Mouse (Mus musculus) cerebellum, adult 2 months (tissue): ENCODE results near the gene Ssr1. TPM values are rescaled to one million over a fixed set of nuclear protein-coding genes. Genes with fewer than 3 reads are reported as not detected.

ENCODE experiments used
- DNase-seq, 2 experiments: peaks; one replicate each; pipeline ENCODE4 v3.0.0; 2021
- H3K27ac ChIP-seq: fragments of 200-500 bp; 2 replicates; pipeline ENCODE4 v1.5.1; 2012; ENCODE audit warnings: low read length, control low read depth, inconsistent platforms; ENCODE audit not compliant: insufficient read depth
- H3K27me3 ChIP-seq: fragments of 200-500 bp; 2 replicates; pipeline ENCODE4 v1.6.1; 2012; ENCODE audit warnings: inconsistent platforms, mild to moderate bottlenecking, low read length, moderate library complexity; ENCODE audit not compliant: control insufficient read depth, insufficient read depth
- H3K4me1 ChIP-seq: fragments of 200-500 bp; 2 replicates; pipeline ENCODE4 v1.6.1; 2011; ENCODE audit warnings: low read length; ENCODE audit not compliant: control insufficient read depth, insufficient read depth
- H3K4me3 ChIP-seq: fragments of 200-500 bp; replicated peaks from 2 replicates; pipeline ENCODE3; 2011; ENCODE audit warnings: mild to moderate bottlenecking, low read depth, low read length, control low read depth; ENCODE audit not compliant: insufficient read depth
- CTCF ChIP-seq: fragments of 200-500 bp; IDR thresholded peaks from 2 replicates; pipeline ENCODE4 v1.5.1; 2011; ENCODE audit warnings: low read depth, mild to moderate bottlenecking, control low read depth, low read length, moderate library complexity, borderline replicate concordance; ENCODE audit not compliant: insufficient read depth
- POLR2A ChIP-seq: fragments of 200-500 bp; IDR thresholded peaks from 2 replicates; pipeline ENCODE4 v1.6.1; 2011; ENCODE audit warnings: low read length, control low read depth, borderline replicate concordance; ENCODE audit not compliant: insufficient read depth
- WGBS: fragments of 180-500 bp; shearing (Covaris S2); methylation state at CpG from one replicate; pipeline ENCODE4 v1.1.7; 2018; 5-methylcytosine and 5-hydroxymethylcytosine counted together
- polyA plus RNA-seq: library from polyadenylated mRNA; depleted of rRNA; stranded (reverse); fragments of >200 nt; gene quantifications from 2 replicates; pipeline ENCODE4 v1.2.3, GENCODE M21; 2012

Gene Ssr1
- polyA plus RNA-seq, 1 experiment, result 29.7 TPM

GRCm38 (mm10) chr13:38018791-38019190 is 24.8 kb upstream of the Ssr1 start:
- H3K4me1 ChIP-seq, result no peaks in the 10 kb centered on the region
- H3K27ac ChIP-seq, result no peak overlapping the region
- no peaks in the 10 kb centered on the region for H3K27me3 ChIP-seq
- no peak for DNase-seq
- H3K4me3 ChIP-seq, result no peak overlapping the region
- TF ChIP-seq POLR2A, result no peak
- TF ChIP-seq CTCF, result no peak
- 74% methylated on average over 3 of the region's 3 CpGs for WGBS

- H3K4me1 ChIP-seq, result no peaks in the 10 kb centered on the region
- WGBS, result 89% methylated on average over 4 of the region's 4 CpGs
- TF ChIP-seq POLR2A (no peak), CTCF (no peak)
Observed at GRCm38 (mm10) chr13:38015591-38015990, 21.6 kb upstream of the Ssr1 start.

GRCm38 (mm10) chr13:38012436-38012835 is 18.4 kb upstream of the Ssr1 start:
- 85% methylated on average over 5 of the region's 5 CpGs for WGBS
- no peak overlapping the region for H3K4me3 ChIP-seq
- H3K4me1 ChIP-seq, result no peaks in the 10 kb centered on the region
- TF ChIP-seq CTCF (no peak), POLR2A (no peak)
- H3K27ac ChIP-seq, result no peak overlapping the region
- no peaks in the 10 kb centered on the region for H3K27me3 ChIP-seq
- DNase-seq, result no peak

More at GRCm38 (mm10) chr13:38015591-38015990, 21.6 kb upstream of the Ssr1 start:
- Histone ChIP-seq H3K27me3 (no peaks in the 10 kb centered on the region), H3K4me3 (no peak overlapping the region), H3K27ac (no peak overlapping the region)
- DNase-seq, result no peak

GRCm38 (mm10) chr13:38010444-38010910 is 16.5 kb upstream of the Ssr1 start:
- no peak overlapping the region for H3K4me3 ChIP-seq
- H3K27ac ChIP-seq, result no peak overlapping the region
- no peak for DNase-seq
- no peaks in the 10 kb centered on the region for H3K27me3 ChIP-seq
- no peaks in the 10 kb centered on the region for H3K4me1 ChIP-seq
- 63% methylated on average over 5 of the region's 5 CpGs for WGBS
- TF ChIP-seq CTCF, result no peak

GRCm38 (mm10) chr13:38009721-38010408 is 15.8 kb upstream of the Ssr1 start:
- no peak for DNase-seq
- 60% methylated on average over 5 of the region's 5 CpGs for WGBS

GRCm38 (mm10) chr13:38007972-38008371 is 14.0 kb upstream of the Ssr1 start:
- Histone ChIP-seq H3K4me1 (no peaks in the 10 kb centered on the region), H3K27ac (no peak overlapping the region), H3K4me3 (no peak overlapping the region), H3K27me3 (no peaks in the 10 kb centered on the region)
- no peak for DNase-seq
- TF ChIP-seq POLR2A, result no peak
- TF ChIP-seq CTCF, result no peak
- 94% methylated on average over 2 of the region's 2 CpGs for whole genome bisulfite sequencing

More at GRCm38 (mm10) chr13:38009721-38010408, 15.8 kb upstream of the Ssr1 start:
- no peak overlapping the region for H3K27ac ChIP-seq
- TF ChIP-seq CTCF, result no peak
- no peak for TF ChIP-seq POLR2A
- no peaks in the 10 kb centered on the region for H3K27me3 ChIP-seq
- H3K4me3 ChIP-seq, result no peak overlapping the region
- no peaks in the 10 kb centered on the region for H3K4me1 ChIP-seq

- Histone ChIP-seq H3K27ac (no peak overlapping the region), H3K4me3 (no peak overlapping the region), H3K4me1 (no peaks in the 10 kb centered on the region), H3K27me3 (no peaks in the 10 kb centered on the region)
- TF ChIP-seq POLR2A (no peak), CTCF (no peak)
- whole genome bisulfite sequencing, result 44% methylated on average over 1 of the region's 1 CpGs
- DNase-seq, result no peak
Observed at GRCm38 (mm10) chr13:38002461-38002860, 8.4 kb upstream of the Ssr1 start.

- WGBS, result 60% methylated on average over 3 of the region's 3 CpGs
- no peak for DNase-seq
- H3K4me3 ChIP-seq, result no peak overlapping the region
- no peak overlapping the region for H3K27ac ChIP-seq
- no peaks in the 10 kb centered on the region for H3K4me1 ChIP-seq
- TF ChIP-seq CTCF (no peak), POLR2A (no peak)
- no peaks in the 10 kb centered on the region for H3K27me3 ChIP-seq
Observed at GRCm38 (mm10) chr13:37999713-38000112, 5.7 kb upstream of the Ssr1 start.
